Mouse (Mus musculus) gastrocnemius, postnatal 10 days (tissue): Measurements from ENCODE around the gene Fbxl7. TPM values are rescaled to one million over a fixed set of nuclear protein-coding genes. Genes with fewer than 3 reads are reported as not detected.

Source experiments
- DNase-seq: peaks from one replicate; pipeline ENCODE4 v3.0.0; 2021; ENCODE audit warnings: mixed read lengths
- long read RNA-seq, 2 experiments: library from polyadenylated mRNA; stranded (forward); transcript quantifications; one replicate each; pipeline ENCODE4 v2.0.0; 2021
- total RNA-seq, 2 experiments: library from RNA; stranded (reverse); gene quantifications; 2 replicates each; pipeline ENCODE4 v1.2.3; 2021

The Fbxl7 gene
- total RNA-seq: 1 to 10 TPM; 5.4 to 8.1 TPM
- long read RNA-seq, experiment 1, partial matches to known transcripts: 1 of 4 reads
- long read RNA-seq, experiment 1, other reads (novel, unspliced or antisense): 3 of 4 reads
- long read RNA-seq, experiment 2, partial matches to known transcripts: 1 of 5 reads
- long read RNA-seq, experiment 2, other reads (novel, unspliced or antisense): 4 of 5 reads

DNA sequence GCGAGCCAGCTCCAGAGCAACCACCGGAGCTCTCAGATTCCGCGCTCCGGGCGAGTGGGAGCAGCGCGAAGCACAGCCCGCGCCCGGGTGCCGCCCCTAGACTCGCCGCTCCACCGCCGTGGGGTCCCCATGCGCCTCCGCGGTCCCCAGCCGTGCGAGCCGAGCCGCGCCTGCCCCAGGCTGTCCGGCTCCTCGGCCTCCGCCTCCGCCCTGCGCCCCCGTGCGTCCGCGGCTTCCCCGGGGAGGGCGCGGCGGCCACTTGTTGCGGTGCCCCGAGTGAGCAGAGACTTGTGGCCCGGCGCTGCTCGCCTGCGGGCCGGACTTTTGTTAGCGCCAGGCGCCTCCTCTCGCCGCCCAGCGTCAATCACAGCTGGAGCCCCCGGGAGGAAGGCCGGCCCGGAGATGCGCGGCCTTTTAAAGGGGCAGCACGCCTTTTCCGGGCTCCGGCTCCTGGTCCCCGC lies at the start of gene Fbxl7:
TSS of gene Fbxl7 (minus strand) at position 330 of the 461 bp plus-strand sequence.
- peak; percentile 78 for DNase-seq

GRCm38 (mm10) chr15:26922026-26922425 lies 26.6 kb upstream of the Fbxl7 start:
- no peak for DNase-seq

DNA sequence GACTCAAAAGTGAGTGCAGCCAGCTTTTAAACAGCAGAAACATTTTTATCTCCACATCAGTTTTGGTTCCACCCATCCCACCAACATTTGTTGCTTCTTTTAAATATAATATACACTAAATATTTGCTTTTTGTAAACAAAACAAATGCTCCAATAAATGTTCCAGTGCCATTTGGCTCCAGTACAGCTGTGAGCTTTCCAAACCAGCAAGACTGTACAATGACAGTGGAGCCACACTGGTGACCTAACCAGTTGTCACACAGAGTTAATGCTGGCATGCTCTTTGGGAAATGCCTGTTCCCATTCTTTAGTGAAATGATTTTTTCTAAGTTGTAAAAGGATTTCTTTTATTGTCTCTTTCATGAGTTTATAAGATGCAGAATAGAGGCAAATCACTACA lies 18.0 kb upstream of the Fbxl7 start:
- no peak for DNase-seq

DNA sequence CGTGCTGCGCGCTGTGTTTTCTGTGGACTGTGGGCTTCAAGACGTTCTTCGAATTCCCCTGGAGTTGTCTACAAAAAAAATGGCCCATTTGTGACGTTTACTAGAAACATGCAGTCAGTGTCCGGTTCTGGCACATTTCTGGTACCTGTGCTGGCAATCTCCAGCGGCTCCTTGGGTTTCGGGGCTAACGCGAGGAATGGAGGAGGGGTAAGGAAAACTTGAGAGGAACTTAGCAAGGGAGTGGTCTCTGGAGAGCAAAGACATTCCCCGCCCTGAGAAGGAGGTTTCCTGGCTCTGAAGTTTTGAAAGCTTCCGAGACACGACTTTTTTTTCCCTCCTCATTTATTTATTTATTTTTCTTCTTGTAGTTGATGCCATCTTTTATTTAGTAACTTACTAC lies 381 bp upstream of the Fbxl7 start:
- DNase-seq: peak; percentile 8

DNA sequence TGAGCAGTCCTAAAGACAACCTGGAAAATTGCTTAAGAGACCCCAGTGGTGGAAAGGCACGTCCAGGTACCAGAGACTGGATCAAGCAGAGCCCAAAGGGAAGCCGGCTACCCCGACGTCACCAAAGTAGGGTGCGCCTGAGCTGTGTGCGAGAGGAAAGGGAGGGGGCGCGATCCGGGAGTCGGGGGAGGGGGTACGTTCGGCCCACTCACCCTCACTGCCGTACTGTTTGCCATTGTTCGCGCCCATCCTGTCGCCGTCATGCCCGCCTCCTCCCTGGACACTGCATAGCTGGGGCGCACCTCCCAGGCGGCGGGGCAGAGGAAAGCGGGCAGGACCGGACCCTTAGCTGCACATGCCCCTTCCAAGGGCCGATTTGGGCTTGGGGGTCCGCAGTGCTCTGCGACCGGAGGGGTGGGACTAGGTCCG lies 565 bp downstream of the Fbxl7 start:
- peak; percentile 37 for DNase-seq

DNA sequence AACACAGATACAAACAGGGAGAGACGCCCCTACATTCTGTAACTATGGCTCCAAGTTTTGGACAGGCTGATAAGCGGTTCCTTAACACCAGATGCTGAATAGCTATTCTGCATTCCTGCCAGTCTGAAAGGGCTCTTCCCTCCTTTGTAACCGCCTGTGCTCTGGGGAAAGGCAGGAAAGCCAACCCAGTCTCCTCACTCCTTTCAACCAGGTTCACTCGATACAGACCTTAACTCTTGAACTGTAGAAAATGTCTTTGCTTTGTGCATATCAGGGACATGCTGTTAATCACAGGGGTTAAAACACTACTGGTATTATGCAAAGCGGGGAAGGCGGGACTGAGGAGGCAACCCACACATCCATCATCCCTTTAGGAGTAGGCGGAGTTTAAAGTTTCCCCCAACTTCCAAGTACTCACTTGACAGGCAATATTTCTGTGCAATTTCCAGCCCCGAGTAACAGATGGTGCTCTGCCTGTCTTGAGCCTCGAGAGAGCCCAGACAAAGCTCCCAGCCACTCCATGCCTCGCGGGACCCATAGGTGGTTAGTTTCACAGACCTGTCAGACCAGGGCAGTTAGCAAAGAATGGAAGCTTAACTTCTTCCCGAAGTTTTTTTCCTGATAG lies 1.2 kb downstream of the Fbxl7 start:
- DNase-seq: peak; percentile 8

DNA sequence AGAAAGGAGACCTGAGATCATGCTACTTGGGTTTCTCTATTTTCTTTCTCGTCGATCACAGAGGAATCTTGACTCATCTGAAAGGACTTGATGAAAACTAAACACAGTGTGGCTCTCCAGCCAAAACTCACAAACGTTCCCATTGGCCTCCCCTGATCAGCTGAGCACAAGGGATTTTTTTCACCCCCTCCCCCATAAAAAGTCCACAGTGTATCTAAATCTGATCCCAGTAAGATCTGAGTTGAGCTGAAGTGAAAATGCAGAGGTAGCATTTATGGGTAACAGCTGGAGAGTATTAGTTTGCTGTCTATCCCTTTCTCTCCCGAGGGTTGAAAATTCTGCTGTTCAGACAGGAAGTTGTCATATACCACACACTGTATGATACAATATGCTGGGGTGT lies 2.2 kb downstream of the Fbxl7 start:
- no peak for DNase-seq

DNA sequence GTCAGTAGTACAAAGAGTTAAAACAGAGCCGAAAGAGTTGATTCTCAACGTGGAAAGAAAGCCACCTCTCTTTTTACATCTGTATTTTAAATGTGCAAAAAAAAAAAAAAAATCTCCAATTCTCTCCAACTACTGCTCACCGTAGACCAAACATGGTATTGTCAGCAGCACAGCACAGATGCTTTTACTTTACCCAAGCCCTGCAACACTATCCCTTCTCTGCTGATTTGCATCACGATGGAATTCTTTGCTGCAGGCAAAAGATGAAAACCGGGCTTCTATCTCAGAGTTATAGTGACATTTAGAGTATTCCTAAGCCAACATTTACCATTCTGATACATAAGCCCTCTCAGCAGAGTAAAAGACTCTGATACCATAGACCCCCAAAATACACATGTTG lies 5.4 kb downstream of the Fbxl7 start:
- DNase-seq: no peak

DNA sequence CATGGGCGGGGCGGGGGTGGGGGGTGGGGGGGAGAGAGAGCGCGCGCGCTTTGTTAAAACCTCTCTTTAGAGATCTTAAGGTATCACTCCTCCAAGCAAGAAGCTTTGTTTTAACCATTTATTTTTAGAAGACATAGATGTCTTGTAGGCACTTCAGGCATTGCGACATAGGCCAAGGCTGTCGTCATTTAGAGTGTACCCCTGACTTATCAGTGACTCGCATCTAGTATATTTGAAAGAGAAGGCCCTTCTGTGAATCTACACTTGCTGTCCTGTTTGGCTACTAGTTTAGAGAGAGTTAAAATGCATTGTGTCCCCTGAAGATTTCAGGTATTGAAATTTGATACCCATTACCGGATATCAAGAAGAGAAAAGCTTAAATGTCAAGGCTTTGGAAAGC lies 7.2 kb downstream of the Fbxl7 start:
- DNase-seq: no peak

GRCm38 (mm10) chr15:26885979-26886378 lies 9.4 kb downstream of the Fbxl7 start:
- no peak for DNase-seq

- no peak for DNase-seq
Measured at GRCm38 (mm10) chr15:26880212-26880956, 15.0 kb downstream of the Fbxl7 start.

DNA sequence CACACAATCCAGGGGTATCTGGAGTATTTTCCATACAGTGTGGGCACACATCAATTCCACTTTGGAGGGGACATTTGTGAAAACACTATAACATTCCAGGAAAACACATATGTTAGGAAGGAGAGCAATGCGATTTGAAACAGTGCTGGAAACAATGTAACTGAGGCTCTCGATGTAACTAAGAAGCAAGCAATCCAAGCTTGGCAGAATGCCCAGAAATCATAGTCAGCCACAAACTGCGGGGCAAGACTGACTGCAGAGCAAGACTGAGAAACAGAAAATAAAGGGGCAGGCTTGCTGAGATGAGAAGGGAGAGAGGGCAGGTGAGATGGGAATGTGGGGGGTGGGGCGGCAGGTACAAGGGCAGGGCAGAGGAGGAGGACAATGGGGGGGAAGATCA lies 19.7 kb downstream of the Fbxl7 start:
- DNase-seq: peak; percentile 58

DNA sequence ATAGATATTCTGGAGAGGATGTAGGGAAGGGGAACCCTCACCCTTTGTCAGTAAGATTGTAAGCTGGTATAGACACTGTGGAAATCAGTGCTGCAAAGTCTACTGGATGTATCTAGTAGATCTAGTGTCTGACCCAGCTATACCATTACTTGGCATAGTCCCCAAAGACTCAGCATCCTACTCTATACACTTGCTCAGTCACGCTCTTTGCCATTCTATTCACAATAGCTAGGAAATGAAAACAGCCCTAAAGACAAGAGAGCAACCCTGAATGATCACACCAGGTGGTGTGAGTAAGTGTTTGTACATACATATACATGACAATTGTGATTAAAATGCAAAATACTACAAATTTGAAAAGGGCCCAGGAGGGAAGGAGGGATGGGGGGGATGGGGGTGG lies 23.1 kb downstream of the Fbxl7 start:
- no peak for DNase-seq

- no peak for DNase-seq
Measured at GRCm38 (mm10) chr15:26869197-26869596, 26.2 kb downstream of the Fbxl7 start.

DNA sequence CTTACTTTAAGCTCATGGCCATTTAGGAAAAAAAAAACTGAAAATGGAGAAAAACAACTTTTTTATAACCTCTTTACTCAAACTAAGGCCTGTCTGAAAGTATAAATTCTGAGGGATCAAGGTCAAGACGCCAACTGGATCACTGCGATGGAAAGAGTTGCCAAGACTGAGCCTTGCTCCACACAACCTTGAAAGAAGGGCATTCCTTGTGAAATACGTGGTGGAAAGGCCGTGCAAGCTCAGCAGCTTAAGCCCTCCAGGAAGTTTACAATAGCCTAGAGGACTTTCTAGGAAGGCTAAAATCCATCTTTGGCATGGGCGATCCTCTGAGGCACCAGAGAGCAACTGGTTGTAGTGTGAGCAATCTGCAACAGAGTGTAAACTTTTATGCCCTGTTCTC lies 27.9 kb downstream of the Fbxl7 start:
- no peak for DNase-seq

- no peak for DNase-seq
Measured at GRCm38 (mm10) chr15:26862173-26862572, 33.2 kb downstream of the Fbxl7 start.

DNA sequence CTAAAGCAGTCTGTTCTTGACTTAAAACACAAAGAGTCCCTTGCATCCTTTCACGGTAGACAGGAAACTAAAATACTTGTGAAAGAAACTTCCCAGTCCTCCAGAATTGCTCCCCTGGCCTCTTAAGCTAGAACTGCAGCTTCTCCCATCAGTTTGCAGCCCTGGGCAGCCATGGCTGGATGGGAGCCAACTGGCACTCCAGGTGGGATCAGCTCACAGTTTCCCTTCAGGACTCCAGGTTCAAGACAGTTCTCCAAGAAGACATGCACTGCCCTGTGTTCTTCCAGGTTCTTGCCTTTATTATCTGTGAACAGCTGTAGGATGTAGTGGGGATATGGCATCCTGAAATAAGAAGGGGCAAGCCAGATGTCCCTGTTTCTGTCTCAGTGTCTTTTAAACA lies 45.8 kb downstream of the Fbxl7 start:
- DNase-seq: peak; percentile 29

DNA sequence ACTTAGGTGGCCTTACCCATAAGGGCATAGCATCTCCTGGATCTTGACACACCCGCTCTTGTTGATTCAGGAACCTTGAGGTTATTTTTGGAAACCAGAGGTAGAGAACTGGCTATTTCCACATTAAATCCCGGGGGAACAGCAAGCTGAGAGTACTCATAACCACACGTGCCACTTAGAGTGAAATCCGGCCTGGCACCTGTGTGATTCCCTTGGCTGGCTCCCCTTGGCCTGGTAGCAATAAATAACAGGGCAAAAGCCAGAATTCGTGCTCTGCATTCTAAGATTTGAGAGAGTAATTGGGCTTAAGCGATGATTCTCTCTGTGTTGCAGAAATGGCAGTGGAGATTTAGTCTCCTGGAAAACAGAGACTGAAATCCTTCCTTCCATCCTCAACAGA lies 53.2 kb downstream of the Fbxl7 start:
- DNase-seq: no peak

DNA sequence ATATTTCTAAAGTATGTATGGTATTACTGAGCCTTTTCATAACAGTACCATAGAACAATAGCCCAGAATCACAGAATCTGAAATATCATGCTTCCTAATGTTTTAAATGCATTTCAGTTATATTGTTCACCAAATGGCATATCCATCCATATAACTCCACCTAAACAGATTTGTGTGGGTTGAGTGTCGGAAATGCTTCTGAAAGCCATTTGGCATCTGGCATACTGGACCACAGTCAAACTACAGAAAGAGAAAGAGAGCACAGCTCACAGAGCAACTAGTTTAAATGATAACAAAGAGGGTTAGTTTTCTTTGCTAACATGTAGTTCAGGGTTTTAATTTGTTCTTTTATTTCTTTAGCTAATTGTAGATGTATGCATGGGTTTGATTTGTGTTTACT lies 57.0 kb downstream of the Fbxl7 start:
- DNase-seq: no peak

GRCm38 (mm10) chr15:26837200-26837599 lies 58.2 kb downstream of the Fbxl7 start:
- no peak for DNase-seq

- no peak for DNase-seq
Measured at GRCm38 (mm10) chr15:26834415-26834814, 61.0 kb downstream of the Fbxl7 start.

GRCm38 (mm10) chr15:26831141-26831540 lies 64.2 kb downstream of the Fbxl7 start:
- no peak for DNase-seq

GRCm38 (mm10) chr15:26816931-26817330 lies 78.4 kb downstream of the Fbxl7 start:
- no peak for DNase-seq

- no peak for DNase-seq
Measured at GRCm38 (mm10) chr15:26812856-26813255, 82.5 kb downstream of the Fbxl7 start.
